Mouse (Mus musculus) thymus, postnatal 14 days (tissue): ENCODE data around the gene Tent4b.

Source experiments
- DNase-seq: peaks from one replicate; pipeline ENCODE4 v3.0.0; 2021

Tent4b gene

DNA sequence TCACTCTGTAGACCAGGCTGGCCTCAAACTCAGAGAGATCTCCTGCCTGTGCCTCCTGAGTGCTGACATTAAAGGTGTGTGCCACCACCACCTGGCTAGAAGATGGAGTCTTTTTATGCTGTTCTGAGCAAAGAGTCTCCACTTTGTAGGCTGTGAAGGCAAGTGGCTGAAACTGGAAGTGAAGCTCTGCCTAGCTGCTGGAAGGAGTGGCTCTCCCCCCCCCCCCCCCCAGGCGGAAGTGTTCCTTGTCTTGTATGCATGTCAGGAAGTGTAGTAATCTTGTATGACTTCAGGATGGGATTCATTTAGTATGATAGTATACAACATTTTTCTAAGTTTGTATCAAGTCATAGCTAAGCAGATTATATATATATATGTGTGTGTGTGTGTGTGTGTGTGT lies 29.8 kb downstream of the Tent4b start:
- DNase-seq, result no peak

DNA sequence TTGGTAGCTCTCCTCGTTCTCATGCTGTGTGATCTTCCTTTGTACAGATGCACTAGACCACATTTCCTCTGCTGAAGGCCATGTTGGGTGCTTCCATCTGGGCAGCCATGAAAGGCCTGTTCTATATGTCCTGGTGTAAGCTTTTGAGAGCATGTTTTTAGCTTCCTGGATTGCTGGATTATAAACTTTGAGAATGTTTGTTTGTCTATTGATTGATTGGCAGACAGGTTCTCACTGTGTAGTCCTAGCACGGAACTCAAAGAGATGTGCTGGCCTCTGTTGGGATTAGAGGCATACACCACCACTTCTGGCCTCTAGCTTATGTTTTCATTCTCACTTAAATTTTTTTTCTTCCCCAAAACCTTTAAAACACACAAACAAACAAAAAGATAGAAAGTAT lies 37.7 kb downstream of the Tent4b start:
- no peak for DNase-seq

DNA sequence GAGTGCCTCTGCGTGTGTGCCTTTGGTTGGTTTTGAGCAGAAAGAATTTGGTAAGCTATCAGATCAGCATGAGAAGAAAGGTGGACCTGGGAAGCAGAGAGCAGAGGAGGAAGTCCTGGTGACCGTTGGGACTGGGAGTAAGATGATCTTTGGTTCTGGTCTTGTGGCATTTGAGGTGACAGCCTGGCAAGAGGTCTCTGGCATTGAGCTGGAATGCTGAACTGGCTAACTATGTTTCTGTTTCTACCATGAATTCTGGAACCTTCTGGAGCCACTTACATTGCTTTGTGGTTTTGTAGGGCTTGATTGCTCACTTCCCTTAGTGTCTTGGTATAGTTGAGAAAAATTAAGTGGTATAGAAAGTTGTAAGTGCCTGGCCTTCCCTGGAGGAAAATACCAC lies 38.6 kb downstream of the Tent4b start:
- no peak for DNase-seq

DNA sequence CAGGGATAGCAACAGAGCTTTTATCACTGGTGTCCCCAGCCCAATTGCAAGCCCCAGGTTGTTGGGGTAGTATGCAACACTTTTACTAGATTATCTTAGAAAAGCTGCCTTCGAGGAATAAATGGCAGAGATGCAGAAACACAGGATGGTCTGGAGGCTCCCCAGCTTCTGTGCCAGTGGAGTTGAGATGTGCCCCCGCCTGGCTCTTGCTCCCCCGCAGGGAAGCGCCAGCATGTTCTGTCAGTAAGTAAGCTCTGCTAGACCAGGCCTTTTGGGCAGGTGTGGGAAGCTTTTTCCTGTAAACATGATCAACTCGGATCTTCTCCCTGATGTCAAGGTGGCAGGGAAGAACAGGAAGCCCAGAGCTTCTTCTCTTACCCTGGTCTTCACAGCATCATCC lies 40.3 kb downstream of the Tent4b start:
- no peak for DNase-seq

DNA sequence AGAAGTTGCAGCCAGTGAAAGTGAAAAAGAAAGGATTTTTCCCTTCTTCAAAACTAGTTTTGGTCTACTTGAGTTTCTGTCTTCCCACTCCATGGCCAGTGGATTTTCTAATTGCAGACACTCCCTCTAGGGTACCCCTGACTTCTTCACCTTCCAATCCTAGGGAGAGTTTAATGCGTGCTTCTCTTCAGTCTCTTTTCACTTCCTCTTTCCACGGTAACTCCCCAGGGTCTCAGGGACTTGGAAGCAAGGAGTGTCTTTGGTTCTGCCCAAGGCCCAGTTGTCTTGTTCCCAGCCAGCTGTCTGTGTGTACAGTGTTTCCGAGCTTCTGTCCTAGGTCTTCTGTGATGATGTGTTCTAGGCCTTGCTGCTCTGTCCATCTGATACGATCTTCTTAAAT lies 42.9 kb downstream of the Tent4b start:
- DNase-seq, result no peak

DNA sequence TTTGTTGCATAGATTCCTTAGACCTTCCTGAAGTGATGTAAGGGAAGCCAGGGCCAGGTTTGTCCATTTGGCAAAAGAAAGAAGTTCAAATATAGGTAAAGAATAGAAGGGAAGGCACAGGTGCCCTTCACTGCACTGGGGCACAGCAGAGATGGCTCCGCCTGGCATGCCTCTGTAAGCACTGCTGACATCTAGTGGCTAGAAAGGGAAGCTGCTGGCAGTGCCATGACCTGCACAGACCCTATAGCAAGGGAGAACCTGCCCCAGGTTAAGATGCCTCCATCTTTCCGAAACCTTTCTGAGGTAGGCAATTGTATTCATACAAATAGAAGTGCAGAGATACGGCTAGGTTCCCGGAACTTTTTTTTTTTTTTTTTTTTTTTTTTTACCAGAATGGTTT lies 45.3 kb downstream of the Tent4b start:
- peak; percentile 73 for DNase-seq

DNA sequence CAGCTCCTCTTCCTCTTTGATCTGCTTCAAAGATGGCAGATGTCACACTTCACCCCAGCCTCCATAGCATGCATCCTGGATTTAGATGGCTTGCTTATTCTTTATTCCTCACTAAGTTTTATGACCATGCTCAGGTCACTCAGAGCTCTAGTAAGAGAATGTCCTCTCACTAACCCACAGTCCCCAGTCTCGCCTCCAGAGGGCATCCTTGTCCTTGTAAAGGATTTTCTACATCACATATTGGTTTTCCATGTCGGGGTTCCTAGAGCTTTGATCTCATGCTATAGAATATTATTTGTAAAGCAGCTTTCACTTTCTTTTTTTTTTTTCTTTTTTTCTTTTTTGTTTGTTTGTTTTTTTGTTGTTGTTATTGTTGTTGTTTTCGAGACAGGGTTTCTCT lies 53.8 kb downstream of the Tent4b start:
- DNase-seq, result peak; percentile 73

DNA sequence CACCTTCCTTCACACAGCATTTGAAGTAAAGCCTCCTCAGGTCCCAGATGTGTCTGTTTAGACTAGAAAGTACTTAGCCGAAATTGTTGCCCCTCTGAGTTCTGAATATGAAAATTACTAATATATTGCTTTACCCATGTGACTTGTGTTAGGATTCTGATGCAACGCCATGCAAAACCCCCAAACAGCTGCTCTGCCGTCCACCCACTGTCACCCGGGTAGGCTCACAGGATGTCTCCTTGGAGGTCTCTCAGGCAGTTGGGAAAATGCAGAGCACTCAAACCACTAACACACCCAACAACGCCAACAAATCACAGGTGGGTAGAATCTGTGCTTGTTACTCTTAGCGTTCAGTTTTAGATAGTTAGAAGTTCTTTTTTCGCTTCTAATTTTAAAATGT lies 55.9 kb downstream of the Tent4b start:
- DNase-seq, result no peak

DNA sequence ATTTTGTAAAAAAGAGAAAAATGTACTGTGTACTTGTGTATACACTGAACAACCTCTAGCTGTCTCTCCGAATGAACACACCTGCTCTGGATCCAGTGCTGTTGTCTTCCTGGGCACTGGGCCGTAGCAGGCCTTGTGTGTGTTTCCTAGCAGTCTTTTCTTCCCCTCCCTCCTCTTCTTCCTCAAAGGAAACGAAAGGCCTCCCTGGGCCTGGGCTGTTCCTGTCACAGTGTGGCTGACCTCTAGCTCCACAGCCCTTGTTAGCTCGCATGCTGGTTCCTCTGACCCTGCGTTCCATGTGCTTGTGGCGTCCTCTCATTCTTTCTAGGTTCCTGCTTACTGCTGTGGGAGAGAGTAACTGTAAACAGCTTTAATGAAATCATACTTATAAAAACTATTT lies 59.0 kb downstream of the Tent4b start:
- DNase-seq, result no peak

DNA sequence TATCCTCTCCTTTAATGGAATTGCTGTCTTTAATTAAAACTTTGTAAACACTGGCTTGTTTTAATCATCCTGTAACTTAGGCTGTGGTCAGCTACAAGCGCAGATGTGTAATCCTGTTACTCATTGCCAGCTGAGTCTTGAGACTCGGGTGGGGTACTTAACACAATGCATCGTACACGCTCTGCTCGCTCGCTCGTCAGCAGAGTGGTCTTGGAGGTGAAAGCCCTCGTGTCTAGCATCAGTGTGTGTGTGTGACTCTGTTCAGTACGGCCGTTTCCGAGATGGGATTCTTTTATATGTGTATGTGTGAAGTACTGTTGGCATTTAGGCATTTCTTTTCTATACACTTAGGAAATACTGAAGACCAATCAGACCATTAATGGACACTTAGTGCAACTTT lies 59.5 kb downstream of the Tent4b start:
- DNase-seq, result no peak

DNA sequence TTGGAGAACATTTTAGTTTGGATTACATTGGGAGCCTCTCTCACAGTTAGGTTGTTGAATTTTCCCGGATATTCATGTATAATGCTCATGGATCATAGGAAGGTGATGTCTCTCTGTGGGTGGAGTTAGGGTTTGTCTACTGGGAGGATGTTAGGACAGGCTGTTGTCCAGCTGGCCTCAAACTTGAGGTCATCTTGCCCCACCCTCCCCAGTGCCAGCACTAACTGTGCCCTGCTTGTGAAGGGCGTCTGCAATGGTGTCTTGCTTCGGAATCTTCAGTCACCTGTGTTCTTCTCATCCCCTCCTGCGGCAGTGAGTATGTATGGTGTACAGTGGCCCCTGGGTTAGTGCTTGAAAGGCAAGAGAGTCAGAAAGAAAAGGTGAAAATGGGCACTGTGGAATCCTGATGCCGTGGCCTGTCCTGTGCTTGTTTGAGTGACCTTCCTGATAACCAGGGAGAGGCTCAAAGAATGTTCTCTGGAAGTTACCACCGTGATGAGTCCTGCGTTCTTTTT lies 61.5 kb downstream of the Tent4b start:
- DNase-seq, result no peak

DNA sequence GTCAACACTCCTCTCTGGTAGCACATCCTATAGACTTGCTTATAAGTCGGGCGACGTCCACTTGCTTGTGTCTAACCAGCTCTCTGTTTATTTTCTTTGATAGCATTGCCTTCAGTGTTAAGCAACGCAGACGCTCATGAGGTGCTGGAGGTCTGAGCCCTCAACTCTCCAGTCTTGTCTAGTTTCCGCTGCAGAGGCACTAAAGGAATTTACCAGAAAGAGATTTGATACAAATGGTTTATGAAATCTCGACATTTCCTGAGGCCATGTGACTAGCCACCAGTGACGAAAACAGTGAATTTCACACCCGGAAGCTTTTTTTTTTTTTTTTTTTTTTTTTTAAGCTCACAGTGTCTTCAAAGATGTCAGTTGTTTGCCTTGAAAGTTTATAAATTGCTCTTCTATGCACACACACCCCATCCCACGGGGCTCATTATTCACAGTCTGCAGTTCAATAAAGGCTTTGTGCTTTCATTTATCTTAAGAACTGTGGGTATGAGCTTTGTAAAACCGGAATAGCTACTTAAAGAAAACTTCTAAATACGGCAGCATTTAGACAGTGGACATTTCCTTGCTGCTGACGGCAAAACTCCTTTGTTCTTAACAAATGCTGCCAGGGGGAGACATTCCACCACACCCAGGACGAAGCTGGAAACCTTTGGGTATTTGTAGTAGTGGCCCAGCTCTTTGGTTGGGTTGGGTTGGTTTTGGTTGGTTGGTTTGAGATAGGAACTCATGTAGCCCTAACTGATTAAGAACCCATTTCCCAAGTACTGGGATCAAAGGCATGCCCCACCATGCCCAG lies 64.0 kb downstream of the Tent4b start:
- no peak for DNase-seq

DNA sequence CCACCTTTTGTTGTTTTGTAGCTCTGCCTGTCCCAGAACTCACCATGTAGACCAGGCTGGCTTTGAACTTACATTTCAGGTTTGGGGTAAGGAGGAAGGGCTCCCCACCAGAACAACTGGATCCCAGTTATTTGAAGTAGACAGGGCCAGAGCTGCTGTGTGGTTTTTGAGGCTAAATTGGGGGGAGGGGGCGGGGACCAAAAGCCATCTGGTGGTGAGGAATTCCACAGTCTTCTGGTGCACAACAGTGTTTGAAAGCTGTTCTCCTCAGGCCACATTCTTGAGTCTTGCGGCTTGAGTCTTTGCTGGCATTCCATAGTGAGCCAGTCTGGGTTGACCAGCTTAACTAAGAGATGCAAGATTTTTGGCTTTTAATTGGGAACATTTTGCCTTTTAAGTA lies 66.5 kb downstream of the Tent4b start:
- no peak for DNase-seq

DNA sequence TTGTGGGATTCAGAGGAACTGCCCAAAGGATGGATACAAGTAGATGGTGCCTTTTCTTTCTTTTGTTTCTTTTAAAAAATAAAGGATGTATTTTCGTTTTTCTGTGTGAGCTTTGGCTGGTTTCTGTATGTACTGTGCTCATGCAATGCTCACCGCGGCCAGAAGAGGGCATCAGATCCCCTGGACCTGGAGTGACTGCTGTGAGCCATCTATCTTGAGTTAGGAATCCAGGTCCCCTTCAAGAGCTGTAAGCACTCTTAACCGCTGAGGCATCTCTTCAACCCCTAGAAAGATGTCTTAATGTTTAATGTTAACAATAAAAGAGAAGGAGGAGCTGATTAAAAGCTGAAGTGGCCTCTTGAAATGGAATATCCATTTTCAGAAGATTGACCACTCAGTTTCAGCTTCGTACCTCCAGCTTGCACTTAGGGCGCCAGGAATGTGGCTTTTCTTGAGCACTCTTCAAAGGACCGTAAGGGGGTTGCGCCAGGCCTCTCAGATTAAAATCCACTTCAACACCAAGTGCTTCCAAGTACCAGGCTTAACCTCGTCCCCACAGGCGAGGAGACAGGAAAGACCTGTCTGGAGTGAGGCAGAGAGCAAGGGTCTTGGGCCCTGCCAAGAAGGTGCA lies 67.3 kb downstream of the Tent4b start:
- peak; percentile 83 for DNase-seq

DNA sequence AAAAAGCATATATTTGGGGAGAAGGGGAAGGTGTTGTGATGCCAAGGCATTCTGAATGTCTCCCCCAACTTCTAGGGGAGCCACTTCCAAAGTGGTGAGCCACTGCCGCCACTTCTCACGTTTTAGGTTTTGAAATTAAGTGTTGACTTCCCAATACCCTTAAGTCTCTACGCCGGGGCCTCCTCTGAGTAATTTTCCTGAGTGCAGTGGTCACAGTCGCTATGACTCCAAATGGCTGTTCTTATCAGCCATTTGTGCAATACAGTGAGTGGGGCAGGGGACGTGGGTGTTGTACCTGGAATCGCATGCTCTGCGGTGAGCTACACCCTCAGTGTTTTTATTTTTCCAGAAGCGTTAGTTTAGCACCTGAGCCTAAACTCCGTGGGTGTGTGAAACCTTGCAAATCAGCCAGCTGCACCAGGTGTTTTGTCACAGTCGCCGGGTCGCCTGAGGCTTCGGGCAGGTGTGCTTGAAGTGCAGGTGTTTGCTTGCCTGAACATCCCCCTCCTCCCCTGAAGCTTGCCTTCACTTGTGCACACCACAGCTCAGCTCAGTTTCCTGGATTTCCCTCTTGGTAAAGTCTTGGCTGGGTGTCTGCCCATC lies 67.9 kb downstream of the Tent4b start:
- peak; percentile 36 for DNase-seq

DNA sequence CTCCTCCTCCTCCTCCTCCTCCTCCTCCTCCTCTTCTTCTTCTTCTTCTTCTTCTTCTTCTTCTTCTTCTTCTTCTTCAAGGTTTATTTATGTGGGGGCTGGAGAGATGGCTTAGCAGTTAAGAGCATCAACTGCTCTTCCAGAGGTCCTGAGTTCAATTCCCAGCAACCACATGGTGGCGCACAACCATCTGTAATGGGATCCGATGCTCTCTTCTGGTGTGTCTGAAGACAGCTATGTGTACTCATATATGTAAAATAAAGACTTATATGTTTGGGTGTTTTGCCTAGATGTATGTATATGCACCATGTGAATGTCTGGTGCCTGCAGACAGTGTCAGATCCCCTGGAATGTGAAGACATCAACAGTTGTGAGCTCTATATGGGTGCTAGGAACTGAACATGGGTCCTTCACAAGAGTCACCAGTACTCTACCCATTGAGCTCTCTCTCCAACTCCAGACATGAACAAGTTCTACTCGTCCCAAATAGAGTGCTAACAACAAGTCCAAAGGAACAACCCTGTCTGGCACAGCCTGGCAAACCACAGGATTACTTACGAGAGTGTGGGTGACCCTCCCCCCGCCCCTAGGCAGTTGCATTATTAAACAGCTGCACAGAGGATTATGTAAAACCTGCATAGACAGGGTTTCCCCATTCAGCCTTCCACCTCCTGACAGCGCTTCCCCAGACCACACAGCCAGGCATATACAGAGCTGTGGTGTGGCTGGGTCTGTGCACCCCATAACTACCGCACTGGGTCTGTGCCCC lies 70.3 kb downstream of the Tent4b start:
- DNase-seq, result peak; percentile 47

DNA sequence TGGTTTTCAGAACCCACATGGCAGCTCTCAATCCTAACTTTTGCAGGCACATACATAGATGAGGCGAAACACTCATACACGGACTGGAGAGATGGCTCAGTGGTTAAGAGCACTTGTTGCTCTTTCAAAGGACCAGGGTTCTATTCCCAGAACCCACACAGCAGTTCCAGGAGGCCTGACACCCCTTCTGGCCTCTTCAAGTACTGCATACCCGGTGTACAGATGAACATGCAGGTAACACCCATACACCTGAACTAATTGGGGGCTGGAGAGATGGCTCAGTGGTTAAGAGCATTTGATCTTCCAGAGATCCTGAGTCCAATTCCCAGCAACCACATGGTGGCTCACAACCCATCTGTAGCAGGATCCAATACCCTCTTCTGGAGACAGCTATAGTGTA lies 71.1 kb downstream of the Tent4b start:
- DNase-seq, result no peak

DNA sequence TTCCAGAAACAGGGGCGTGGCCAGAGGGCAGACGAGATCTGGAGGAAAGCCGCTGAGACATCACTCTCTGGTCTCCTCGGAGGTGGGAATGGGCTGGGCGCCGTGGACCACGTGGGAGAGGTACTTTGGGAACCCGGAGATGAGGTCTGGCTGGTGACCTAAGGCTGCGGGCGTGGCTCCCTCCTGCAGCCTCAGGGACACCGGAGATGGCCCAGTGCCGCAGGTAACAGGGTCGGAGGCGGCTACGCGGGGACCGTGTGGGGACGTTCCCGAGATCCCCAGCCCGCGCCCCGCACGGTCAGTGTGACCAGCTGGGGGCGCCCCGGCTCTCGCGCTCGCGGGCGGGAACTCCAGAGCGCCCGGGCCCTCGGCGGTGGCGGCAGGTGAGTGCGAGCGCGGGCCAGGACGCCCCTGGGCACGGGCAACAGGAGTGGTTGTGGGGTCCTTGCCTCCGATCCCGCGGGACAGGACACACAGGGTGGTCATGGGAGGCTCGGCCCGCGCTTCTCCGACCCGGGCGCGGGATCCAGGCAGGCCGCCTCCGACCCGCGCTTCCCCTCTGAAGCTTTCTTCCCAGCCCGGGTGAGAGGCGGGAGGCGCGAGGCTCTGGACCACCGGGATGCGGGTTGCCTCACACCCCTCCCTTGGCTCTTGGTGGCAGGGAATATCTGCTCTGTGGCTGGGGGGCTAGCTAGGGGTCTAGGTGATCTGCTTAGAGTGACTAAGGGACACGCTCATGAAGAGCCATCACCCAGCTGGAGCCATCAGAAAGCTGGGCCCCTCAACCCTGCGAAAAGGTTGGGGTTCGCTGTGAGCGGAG lies 73.4 kb downstream of the Tent4b start, which contains the start of gene Adcy7:
Gene Adcy7, plus strand, starts transcription at position 173 of the 820 bp plus-strand sequence.
- DNase-seq, result peak; percentile 82

DNA sequence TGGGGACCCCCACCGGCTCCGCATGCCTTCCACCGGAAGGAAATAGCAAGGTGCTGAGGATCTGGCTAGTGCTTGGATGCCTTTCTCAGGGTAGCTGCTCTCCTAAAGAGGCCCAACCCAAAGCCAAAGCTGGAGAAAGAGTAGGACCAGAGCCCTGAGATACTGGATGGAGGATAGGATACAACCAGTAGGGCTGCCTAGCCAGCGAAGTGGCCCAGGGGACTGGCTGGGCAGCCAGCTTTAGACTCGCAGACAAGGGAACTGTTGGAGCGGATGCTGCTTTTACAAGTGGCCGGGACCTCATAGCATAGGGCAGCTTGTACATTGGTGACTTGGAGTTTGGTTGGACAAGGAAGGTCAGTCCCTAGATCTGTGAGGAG lies 74.0 kb downstream of the Tent4b start:
- DNase-seq, result no peak

DNA sequence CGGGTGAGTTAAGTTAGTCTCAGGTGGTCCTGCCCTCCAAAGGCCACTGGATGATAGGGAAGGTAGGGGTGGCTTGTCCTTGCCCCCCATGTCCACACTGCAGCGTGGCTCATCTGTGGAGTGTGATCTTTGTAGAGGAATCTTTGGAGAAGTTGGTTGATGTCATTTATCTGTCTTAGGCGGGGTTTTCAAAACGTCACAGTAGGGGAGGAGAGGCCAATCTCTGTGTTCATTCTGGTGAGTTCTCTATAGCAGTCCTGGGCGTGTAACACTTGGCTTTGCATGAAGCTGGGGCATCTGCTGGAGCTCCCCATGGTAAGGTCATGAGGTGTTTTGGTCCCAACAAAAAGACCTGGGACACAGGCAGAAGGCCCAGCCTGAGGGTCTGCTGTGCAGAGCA lies 75.1 kb downstream of the Tent4b start:
- DNase-seq, result no peak

DNA sequence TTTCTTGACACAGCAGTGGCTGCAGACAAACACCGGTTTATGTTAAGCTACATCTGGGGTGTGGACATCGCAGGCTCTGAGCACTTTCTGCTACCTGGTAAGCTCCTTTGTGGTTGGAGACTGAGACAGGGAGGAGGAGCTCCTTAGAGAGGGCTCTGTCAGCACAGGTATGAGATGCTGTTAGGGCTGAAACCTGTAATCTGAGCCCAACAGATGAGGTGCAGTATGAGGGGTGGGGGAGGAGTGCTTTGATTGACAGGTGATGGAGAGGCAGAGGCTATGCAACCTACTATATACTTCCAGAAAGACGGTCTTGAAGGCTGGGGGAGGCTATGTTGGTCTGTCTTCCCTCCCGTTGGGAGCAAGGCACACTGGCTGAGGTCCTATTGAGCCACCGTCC lies 80.2 kb downstream of the Tent4b start:
- no peak for DNase-seq

DNA sequence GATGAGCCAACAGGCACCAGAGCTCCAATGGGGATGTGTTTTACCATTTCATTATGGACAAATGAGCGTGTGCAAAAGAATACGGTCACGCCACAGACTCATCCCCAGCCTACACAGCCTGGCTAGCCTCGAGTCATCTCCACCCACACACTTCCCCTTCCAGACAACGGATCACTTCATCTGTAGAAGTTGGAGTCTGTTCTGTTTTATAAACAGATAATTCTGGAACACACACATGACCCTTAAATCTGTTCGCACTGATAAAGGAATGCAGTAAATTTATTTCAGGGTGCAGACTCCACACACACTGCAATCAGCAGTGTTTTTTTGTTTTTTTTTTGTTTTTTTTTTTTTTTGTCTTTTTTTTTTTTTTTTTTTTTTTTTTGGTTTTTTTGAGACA lies 80.7 kb downstream of the Tent4b start:
- DNase-seq, result peak; percentile 10
